Mouse (Mus musculus): Measurements from ENCODE around the gene Glce. TPM values are rescaled to one million over a fixed set of nuclear protein-coding genes. Genes with fewer than 3 reads are reported as not detected.

Glce gene
- polyA plus RNA-seq, 1 experiment from 2014 or later: 26.8 TPM

Small RNA genes within 50 kb of the gene (microRNA-seq; reads per million reads assigned to microRNA genes)
- gene Mir5133: 1.2 reads per million

Other genes with a start within 250 kb of the Glce start
- gene Rplp1, start 208.1 kb downstream of the Glce start, polyA plus RNA-seq (2015; fragmentation: Nextera tagmentation; extraction: Ambion mirVana): 1,380 and 1,628 TPM in 2 replicates
- gene Kif23, start 175.9 kb downstream of the Glce start, polyA plus RNA-seq (2015; fragmentation: Nextera tagmentation; extraction: Ambion mirVana): 91.2 and 92.0 TPM in 2 replicates
- gene Paqr5, start 95.8 kb downstream of the Glce start, polyA plus RNA-seq (2015; fragmentation: Nextera tagmentation; extraction: Ambion mirVana): 23.0 and 24.0 TPM in 2 replicates
- gene Spesp1, start 159.6 kb upstream of the Glce start, polyA plus RNA-seq (2015; fragmentation: Nextera tagmentation; extraction: Ambion mirVana): not detected in 2 replicates
- gene Anp32a, start 218.6 kb upstream of the Glce start, polyA plus RNA-seq (2015; fragmentation: Nextera tagmentation; extraction: Ambion mirVana): 161 and 166 TPM in 2 replicates